Mouse (Mus musculus) adrenal gland, adult 8-10 months (tissue): ENCODE measurements around the gene Mau2. TPM values are rescaled to one million over a fixed set of nuclear protein-coding genes. Genes with fewer than 3 reads are reported as not detected.

Experiments used
- DNase-seq: peaks from one replicate; pipeline ENCODE4 v3.0.0; 2022
- total RNA-seq, 4 experiments: library from RNA; stranded (reverse); gene quantifications; 2 replicates each; pipeline ENCODE4 v1.2.4; 2022

The Mau2 gene
- total RNA-seq, 4 experiments from 2014 or later, result 58.7 to 77.4 (median 63.3) TPM

GRCm38 (mm10) chr8:69973442-69974161 lies 68.9 kb downstream of the Mau2 start:
- peak; percentile 36 for DNase-seq

- no peak for DNase-seq
Observed at GRCm38 (mm10) chr8:69973063-69973441, 69.5 kb downstream of the Mau2 start.

GRCm38 (mm10) chr8:69970880-69971279 lies 71.7 kb downstream of the Mau2 start:
- no peak for DNase-seq

- no peak for DNase-seq
Observed at GRCm38 (mm10) chr8:69967291-69967933, 75.1 kb downstream of the Mau2 start.

Other genes starting within 250 kb of the Mau2 start
- gene Gmip, start 234.1 kb downstream of the Mau2 start, total RNA-seq, result 10 to 100 TPM; 14.3 to 23.7 (median 18.9) TPM
- gene Lpar2, start 220.3 kb downstream of the Mau2 start, total RNA-seq, result 1 to 10 TPM; 2.4 to 4.8 (median 3.6) TPM
- 1 to 10 TPM; 1.7 to 3.7 (median 2.7) TPM for gene Pbx4, start 210.2 kb downstream of the Mau2 start, total RNA-seq
- gene Cilp2, start 155.0 kb downstream of the Mau2 start, total RNA-seq, result under 1 TPM in 2 of 4 experiments, not detected in 2; 0.06 to 0.08 TPM
- under 1 TPM; 0.34 to 0.59 (median 0.38) TPM for gene Tssk6, start 140.6 kb downstream of the Mau2 start, total RNA-seq
- 100 to 1,000 TPM; 102 to 174 (median 123) TPM for gene Ndufa13, start 140.2 kb downstream of the Mau2 start, total RNA-seq
- gene Yjefn3, start 140.0 kb downstream of the Mau2 start, total RNA-seq, result 1 to 10 TPM in 1 of 4 experiments, under 1 TPM in 1, not detected in 2; 0.38 to 1.3 TPM
- gene Gatad2a, start 46.4 kb downstream of the Mau2 start, total RNA-seq, result 100 to 1,000 TPM in 3 of 4 experiments, 10 to 100 TPM in 1; 99.1 to 124 (median 106) TPM
- gene Sugp1, start 79 bp upstream of the Mau2 start, total RNA-seq, result 10 to 100 TPM; 31.6 to 53.3 (median 39.2) TPM
- gene Tm6sf2, start 30.2 kb upstream of the Mau2 start, total RNA-seq, result 1 to 10 TPM in 2 of 4 experiments, under 1 TPM in 2; 0.17 to 1.2 (median 0.85) TPM
- gene Hapln4, start 40.7 kb upstream of the Mau2 start, total RNA-seq, result 1 to 10 TPM in 2 of 4 experiments, under 1 TPM in 2; 0.21 to 1.9 (median 0.92) TPM
- gene Ncan, start 78.1 kb upstream of the Mau2 start, total RNA-seq, result 1 to 10 TPM in 1 of 4 experiments, under 1 TPM in 3; 0.20 to 1.5 (median 0.36) TPM
- 10 to 100 TPM; 24.5 to 26.7 (median 25.1) TPM for gene Nr2c2ap, start 88.6 kb upstream of the Mau2 start, total RNA-seq
- gene Rfxank, start 96.4 kb upstream of the Mau2 start, total RNA-seq, result 10 to 100 TPM; 15.9 to 24.7 (median 21.9) TPM
- gene Borcs8, start 96.8 kb upstream of the Mau2 start, total RNA-seq, result 10 to 100 TPM; 49.9 to 65.3 (median 59.3) TPM
- gene Mef2b, start 97.0 kb upstream of the Mau2 start, total RNA-seq, result 1 to 10 TPM in 2 of 4 experiments, under 1 TPM in 2; 0.70 to 1.4 (median 0.99) TPM
- 10 to 100 TPM; 70.3 to 95.5 (median 90.6) TPM for gene Tmem161a, start 129.6 kb upstream of the Mau2 start, total RNA-seq
- 10 to 100 TPM; 41.0 to 54.2 (median 43.1) TPM for gene Slc25a42, start 169.6 kb upstream of the Mau2 start, total RNA-seq
- 10 to 100 TPM; 34.6 to 65.6 (median 46.1) TPM for gene Sugp2, start 191.5 kb upstream of the Mau2 start, total RNA-seq
- gene Armc6, start 191.7 kb upstream of the Mau2 start, total RNA-seq, result 10 to 100 TPM; 13.3 to 19.3 (median 16.0) TPM
- 10 to 100 TPM; 18.7 to 38.9 (median 29.2) TPM for gene Homer3, start 240.1 kb upstream of the Mau2 start, total RNA-seq